Mouse (Mus musculus) spleen, adult 2 months (tissue): ENCODE measurements around the gene Uchl1.

Experiments
- CTCF ChIP-seq: fragments of 200-500 bp; IDR thresholded peaks from 2 replicates; pipeline ENCODE4 v1.5.1; 2011; ENCODE audit warnings: mild to moderate bottlenecking, inconsistent platforms; ENCODE audit not compliant: insufficient read depth, insufficient read length, insufficient replicate concordance; ENCODE audit errors: extremely low read depth
- POLR2A ChIP-seq: fragments of 200-500 bp; IDR thresholded peaks from 2 replicates; pipeline ENCODE4 v1.6.1; 2011; ENCODE audit warnings: low read depth, low read length, inconsistent platforms

DNA sequence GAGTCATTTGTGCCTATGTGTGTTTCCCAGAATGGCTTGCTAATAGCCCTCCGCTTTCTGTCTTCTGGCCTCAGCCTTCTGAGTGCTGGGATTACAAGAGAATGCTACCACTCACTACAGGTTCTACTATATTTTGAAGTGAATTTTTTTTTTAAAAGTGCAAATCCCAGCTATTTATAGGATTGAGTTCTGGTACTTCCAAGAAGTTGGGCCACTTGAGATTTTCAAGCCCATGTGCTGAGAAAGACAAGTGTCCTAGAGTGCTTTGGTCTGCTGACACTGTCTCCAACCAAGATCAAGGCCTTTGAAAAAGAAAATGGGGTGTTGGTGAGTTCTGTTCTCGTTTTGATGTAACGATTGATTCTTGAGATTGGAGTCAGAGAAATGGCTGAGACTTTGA is 47.7 kb downstream of the Uchl1 start:
- TF ChIP-seq POLR2A: no peak
- no peak for TF ChIP-seq CTCF
